Mouse (Mus musculus) CD4-positive, CD25-positive, alpha-beta regulatory T cell, adult 2 months (primary cell): Measurements from ENCODE around the gene Zfyve19.

Experiments
- DNase-seq: peaks from one replicate; pipeline ENCODE4 v3.0.0-alpha.2; 2012; ENCODE audit warnings: low read depth, low spot score

Gene Zfyve19

GRCm38 (mm10) chr2:119208344-119209175 lies at the start of gene Zfyve19, which contains the start of gene Dnajc17:
Zfyve19 (plus strand) TSS chr2:119208617.
Dnajc17 (minus strand) TSS chr2:119208795.
- DNase-seq, result peak; percentile 97

GRCm38 (mm10) chr2:119161247-119161646 lies 47.2 kb upstream of the Zfyve19 start:
- no peak for DNase-seq

- DNase-seq, result no peak
These were observed 45.3 kb upstream of the Zfyve19 start for GRCm38 (mm10) chr2:119163135-119163534.

- no peak for DNase-seq
These were observed 44.4 kb upstream of the Zfyve19 start for GRCm38 (mm10) chr2:119163999-119164398.

GRCm38 (mm10) chr2:119165401-119165800 lies 43.0 kb upstream of the Zfyve19 start:
- peak; percentile 15 for DNase-seq

GRCm38 (mm10) chr2:119166901-119167865 lies 41.2 kb upstream of the Zfyve19 start, which contains the start of gene Gchfr:
Gchfr (plus strand) TSS chr2:119167773.
- peak; percentile 60 for DNase-seq

- DNase-seq, result no peak
These were observed 40.6 kb upstream of the Zfyve19 start for GRCm38 (mm10) chr2:119167866-119168256.

- no peak for DNase-seq
These were observed 38.1 kb upstream of the Zfyve19 start for GRCm38 (mm10) chr2:119170282-119170681.

GRCm38 (mm10) chr2:119171574-119171973 lies 36.8 kb upstream of the Zfyve19 start:
- DNase-seq, result no peak

- DNase-seq, result no peak
These were observed 36.0 kb upstream of the Zfyve19 start for GRCm38 (mm10) chr2:119172446-119172845.

GRCm38 (mm10) chr2:119172862-119173576 lies 35.4 kb upstream of the Zfyve19 start:
- no peak for DNase-seq

GRCm38 (mm10) chr2:119173991-119174651 lies 34.3 kb upstream of the Zfyve19 start, which contains the start of gene Gm14137:
Gm14137 (plus strand) TSS chr2:119174509.
- no peak for DNase-seq

- no peak for DNase-seq
These were observed 33.6 kb upstream of the Zfyve19 start for GRCm38 (mm10) chr2:119174866-119175265.

GRCm38 (mm10) chr2:119175614-119176013 lies 32.8 kb upstream of the Zfyve19 start:
- DNase-seq, result no peak

GRCm38 (mm10) chr2:119176761-119177160 lies 31.7 kb upstream of the Zfyve19 start:
- no peak for DNase-seq

- DNase-seq, result no peak
These were observed 31.0 kb upstream of the Zfyve19 start for GRCm38 (mm10) chr2:119177384-119177939.

- DNase-seq, result no peak
These were observed 25.5 kb upstream of the Zfyve19 start for GRCm38 (mm10) chr2:119182914-119183313.

- peak; percentile 90 for DNase-seq
These were observed 19.2 kb upstream of the Zfyve19 start for GRCm38 (mm10) chr2:119189029-119189710.

GRCm38 (mm10) chr2:119190969-119191368 lies 17.4 kb upstream of the Zfyve19 start:
- DNase-seq, result no peak

GRCm38 (mm10) chr2:119194140-119194539 lies 14.3 kb upstream of the Zfyve19 start:
- DNase-seq, result no peak
